Mouse (Mus musculus): ENCODE measurements around the gene Aldh1l2.
"Not testable (repeated sequence)": the region's sequence is repeated elsewhere in the genome, so short reads cannot be mapped to it uniquely, and the experiment has no call there.

Aldh1l2 gene

GRCm38 (mm10) chr10:83533910-83534283, at the start of gene Aldh1l2:
Gene Aldh1l2 (minus strand): TSS chr10:83534140.
- peak; percentile 47 for DNase-seq

- no peak for DNase-seq
Observed at GRCm38 (mm10) chr10:83565449-83566441, 31.8 kb upstream of the Aldh1l2 start.

- no peak for DNase-seq
Observed at GRCm38 (mm10) chr10:83563005-83563404, 29.1 kb upstream of the Aldh1l2 start.

GRCm38 (mm10) chr10:83545341-83545740, 11.4 kb upstream of the Aldh1l2 start:
- DNase-seq, result no peak

GRCm38 (mm10) chr10:83544103-83544479, 10.2 kb upstream of the Aldh1l2 start:
- no peak for DNase-seq

- peak; percentile 96 for DNase-seq
Observed at GRCm38 (mm10) chr10:83543439-83544102, 9.6 kb upstream of the Aldh1l2 start, which contains the start of gene Washc4. Gene Washc4 (plus strand): TSS chr10:83543752.

GRCm38 (mm10) chr10:83542241-83542640, 8.3 kb upstream of the Aldh1l2 start:
- peak; percentile 46 for DNase-seq

- no peak for DNase-seq
Observed at GRCm38 (mm10) chr10:83540092-83540491, 6.2 kb upstream of the Aldh1l2 start.

- DNase-seq, result no peak
Observed at GRCm38 (mm10) chr10:83539311-83539980, 5.5 kb upstream of the Aldh1l2 start.

GRCm38 (mm10) chr10:83536436-83536835, 2.5 kb upstream of the Aldh1l2 start:
- DNase-seq, result no peak

GRCm38 (mm10) chr10:83533258-83533909, 556 bp downstream of the Aldh1l2 start:
- DNase-seq, result peak; percentile 83

GRCm38 (mm10) chr10:83530384-83530967, 3.5 kb downstream of the Aldh1l2 start:
- DNase-seq, result no peak

- DNase-seq, result not testable (repeated sequence)
Observed at GRCm38 (mm10) chr10:83524238-83524637, 9.7 kb downstream of the Aldh1l2 start.

- no peak for DNase-seq
Observed at GRCm38 (mm10) chr10:83520990-83521389, 12.9 kb downstream of the Aldh1l2 start.

- no peak for DNase-seq
Observed at GRCm38 (mm10) chr10:83513736-83514135, 20.2 kb downstream of the Aldh1l2 start.

GRCm38 (mm10) chr10:83511304-83511703, 22.6 kb downstream of the Aldh1l2 start:
- no peak for DNase-seq

GRCm38 (mm10) chr10:83508962-83509660, 24.8 kb downstream of the Aldh1l2 start:
- DNase-seq, result peak; percentile 3

- no peak for DNase-seq
Observed at GRCm38 (mm10) chr10:83497321-83497720, 36.6 kb downstream of the Aldh1l2 start.

- no peak for DNase-seq
Observed at GRCm38 (mm10) chr10:83490506-83490905, 43.4 kb downstream of the Aldh1l2 start.

GRCm38 (mm10) chr10:83477286-83477685, 56.7 kb downstream of the Aldh1l2 start:
- DNase-seq, result peak; percentile 7

GRCm38 (mm10) chr10:83475226-83475625, 58.7 kb downstream of the Aldh1l2 start:
- no peak for DNase-seq

GRCm38 (mm10) chr10:83457531-83457930, 76.4 kb downstream of the Aldh1l2 start:
- no peak for DNase-seq
